Mouse (Mus musculus) B cell, adult 2 months (primary cell): Measurements from ENCODE around the gene Safb.
A peak's percentile ranks its signal among the peaks of the same experiment; 100 is the strongest.
"Not testable (repeated sequence)": the region's sequence is repeated elsewhere in the genome, so short reads cannot be mapped to it uniquely, and the experiment has no call there.

Experiments used
- DNase-seq, 2 experiments: peaks; one replicate each; pipeline ENCODE4 v3.0.0; 2022

Gene Safb

GRCm38 (mm10) chr17:56611861-56612564 is 27.4 kb downstream of the Safb start:
- DNase-seq: peak; percentile 27 to 31

DNA sequence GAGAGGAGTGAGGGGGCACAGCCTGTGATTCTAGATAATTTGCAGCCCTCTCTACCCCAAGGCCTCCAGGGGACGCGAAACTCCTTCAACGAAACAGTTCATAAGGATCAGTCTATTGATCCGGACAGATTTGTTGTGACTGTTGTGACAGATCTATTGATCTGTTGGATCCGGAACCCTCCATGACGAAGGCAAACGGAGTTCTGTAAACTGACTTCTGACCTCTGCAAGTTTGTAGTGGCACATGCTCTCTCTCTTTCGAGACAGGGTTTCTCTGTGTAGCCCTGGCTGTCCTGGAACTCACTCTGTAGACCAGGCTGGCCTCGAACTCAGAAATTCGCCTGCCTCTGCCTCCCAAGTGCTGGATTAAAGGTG is 27.9 kb downstream of the Safb start:
- DNase-seq: not testable (repeated sequence)

- peak; percentile 95 for DNase-seq
Observed at GRCm38 (mm10) chr17:56613236-56613844, 28.7 kb downstream of the Safb start, which contains the start of gene Rpl36. Gene Rpl36, plus strand, starts transcription at chr17:56613416.

DNA sequence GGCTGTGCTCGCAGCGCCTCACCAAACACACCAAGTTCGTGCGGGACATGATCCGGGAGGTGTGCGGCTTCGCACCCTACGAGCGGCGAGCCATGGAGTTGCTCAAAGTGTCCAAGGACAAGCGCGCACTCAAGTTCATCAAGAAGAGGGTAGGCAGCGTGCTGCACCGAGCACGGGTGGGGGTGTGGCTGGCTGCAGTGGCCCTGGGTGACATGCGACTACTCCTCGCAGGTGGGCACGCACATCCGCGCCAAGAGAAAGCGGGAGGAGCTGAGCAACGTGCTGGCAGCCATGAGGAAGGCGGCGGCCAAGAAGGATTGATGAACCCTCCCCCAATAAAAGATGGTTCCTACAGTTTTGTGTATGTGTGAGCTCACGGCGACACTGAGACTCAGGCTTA is 29.3 kb downstream of the Safb start:
- peak; percentile 43 to 50 for DNase-seq

DNA sequence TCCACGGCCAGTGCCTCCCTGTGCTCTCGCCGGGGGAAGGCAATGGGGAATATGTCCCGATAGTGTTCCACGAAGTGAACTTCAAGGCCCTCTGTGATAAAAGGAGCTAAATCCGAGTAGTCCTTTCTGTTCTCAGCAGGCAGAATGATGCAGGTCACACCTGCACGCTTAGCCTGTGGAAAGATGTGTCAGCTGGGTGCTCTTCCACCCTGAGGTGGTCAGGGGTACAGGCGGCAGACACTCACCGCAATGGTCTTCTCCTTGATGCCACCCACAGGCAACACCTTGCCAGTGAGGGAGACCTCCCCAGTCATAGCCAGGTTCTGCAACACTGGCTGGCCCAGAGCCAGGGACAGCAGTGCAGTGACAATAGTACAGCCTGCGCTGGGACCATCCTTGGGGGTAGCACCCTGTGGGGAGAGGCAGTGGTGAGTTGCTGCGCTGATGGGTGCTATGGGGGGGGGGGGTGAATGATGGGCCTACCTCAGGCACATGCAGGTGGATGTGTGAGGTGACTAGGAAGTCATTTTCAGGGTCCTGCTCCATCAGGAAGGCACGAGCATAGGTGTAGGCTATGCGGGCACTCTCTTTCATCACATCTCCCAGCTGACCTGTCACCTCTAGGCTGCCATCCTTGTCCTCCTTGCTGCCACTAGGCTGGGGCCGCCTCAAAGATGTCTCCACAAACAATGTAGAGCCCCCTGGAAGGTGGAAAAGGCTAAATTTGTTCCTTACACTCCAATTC is 29.9 kb downstream of the Safb start:
- DNase-seq: peak; percentile 12 to 19

DNA sequence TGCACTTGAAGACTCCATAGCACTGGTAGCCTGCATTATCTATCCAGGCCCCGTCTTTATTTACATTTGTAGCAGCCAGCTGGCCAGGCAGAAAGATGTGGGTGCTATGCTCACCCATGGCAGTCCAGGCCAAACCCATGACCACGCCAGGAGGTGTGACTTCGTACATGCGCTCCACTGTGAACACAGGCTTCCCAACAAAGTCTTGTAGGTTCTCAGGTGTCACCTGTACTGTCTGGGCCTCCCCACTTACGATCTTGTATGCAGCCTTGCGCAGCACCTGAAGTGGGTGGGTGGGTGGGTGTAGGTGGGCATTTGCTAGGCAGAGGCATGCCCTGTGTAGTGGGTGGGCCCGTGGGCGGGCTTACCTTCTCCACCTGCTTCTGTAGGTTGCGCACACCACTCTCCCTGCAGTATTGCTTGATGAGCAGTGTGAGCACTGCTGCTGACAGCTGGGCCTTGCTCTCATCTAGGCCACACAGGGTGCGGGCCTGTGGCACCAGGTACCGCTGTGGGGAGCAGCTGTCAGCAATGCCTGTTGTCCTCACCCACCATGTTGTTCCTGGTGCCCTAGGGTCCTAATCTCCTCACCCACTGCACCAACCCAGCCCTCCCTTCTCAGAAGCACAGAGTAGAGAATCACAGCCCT is 30.6 kb downstream of the Safb start:
- DNase-seq: no peak

DNA sequence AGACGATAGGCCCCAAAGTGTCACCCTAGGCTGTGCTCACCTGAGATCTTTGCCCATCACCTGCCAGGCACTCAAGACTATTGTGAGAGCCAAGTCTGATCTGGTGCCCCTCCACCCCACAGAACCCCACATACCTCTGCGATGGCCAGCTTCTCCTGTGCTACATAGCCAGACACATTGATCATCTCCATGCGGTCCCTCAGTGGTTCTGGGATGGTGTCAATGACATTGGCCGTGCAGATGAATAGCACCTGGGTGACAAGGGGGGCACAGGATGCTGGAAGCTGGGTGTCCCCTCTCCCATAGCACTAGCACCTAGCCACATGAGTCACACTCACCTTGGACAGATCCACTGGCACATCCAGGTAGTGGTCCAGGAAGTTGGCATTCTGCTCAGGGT is 31.2 kb downstream of the Safb start:
- DNase-seq: no peak

DNA sequence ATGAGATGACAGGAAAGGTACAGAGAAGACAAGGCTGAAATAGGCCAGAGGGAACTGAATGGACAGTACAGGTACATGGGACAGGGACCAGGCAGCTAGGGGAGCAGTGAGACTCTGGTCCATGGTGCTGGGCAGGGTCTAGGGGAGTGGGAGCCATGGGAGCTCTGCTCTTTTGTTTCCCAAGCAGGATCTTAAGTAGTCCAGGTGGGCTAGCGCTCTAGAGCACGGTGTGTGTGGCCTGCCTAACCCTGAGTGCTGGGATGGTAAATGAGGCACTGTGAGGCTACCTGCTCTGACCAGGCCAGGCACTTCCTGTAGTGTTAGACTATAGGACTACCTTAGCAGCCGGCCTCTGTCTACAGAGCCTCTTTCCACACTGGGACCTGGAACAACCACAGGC is 32.1 kb downstream of the Safb start:
- DNase-seq: no peak

DNA sequence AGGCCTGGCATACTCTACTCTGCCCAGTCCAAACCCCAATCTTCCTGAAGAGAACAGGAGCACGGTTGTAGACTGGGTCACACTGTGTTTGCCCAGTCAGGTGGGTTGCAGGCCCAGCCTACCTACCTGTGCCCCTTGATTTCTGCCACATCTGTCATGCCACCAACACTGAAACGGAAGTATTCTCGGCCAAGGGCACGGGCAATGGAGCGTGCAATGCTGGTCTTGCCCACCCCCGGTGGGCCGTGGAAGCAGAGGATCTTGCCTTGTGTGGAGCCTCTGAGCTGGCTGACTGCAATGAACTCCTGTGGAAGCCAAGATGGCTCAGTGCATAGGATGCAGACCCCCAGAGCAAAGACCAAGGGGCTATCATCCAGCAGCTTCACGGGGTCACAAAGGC is 33.0 kb downstream of the Safb start:
- no peak for DNase-seq

DNA sequence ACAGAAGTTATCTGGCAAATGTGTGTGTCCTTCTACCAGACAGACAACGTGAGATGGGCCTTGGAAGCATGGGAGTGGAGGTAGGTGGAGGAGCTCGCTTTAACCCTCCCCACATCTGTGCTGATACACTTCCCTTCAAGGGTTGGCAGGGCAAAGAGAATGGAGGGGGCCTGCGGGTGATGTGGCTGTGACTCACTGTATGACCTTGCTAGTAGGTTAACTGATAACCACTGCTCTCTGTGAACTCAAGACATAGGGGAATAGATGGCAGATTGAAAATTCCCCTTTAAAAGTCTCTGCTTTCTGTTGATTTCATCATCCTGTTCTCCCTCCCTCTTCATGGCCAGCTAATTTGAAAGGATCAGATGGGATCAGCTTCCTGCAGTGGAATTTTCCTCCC is 40.9 kb downstream of the Safb start:
- peak in 1 of 2 experiments; percentile 16 for DNase-seq

GRCm38 (mm10) chr17:56626260-56626659 is 41.6 kb downstream of the Safb start:
- no peak for DNase-seq

GRCm38 (mm10) chr17:56626754-56627470 is 42.3 kb downstream of the Safb start, which contains the start of gene Lonp1:
Gene Lonp1, minus strand, starts transcription at chr17:56626887.
- DNase-seq: peak; percentile 98

DNA sequence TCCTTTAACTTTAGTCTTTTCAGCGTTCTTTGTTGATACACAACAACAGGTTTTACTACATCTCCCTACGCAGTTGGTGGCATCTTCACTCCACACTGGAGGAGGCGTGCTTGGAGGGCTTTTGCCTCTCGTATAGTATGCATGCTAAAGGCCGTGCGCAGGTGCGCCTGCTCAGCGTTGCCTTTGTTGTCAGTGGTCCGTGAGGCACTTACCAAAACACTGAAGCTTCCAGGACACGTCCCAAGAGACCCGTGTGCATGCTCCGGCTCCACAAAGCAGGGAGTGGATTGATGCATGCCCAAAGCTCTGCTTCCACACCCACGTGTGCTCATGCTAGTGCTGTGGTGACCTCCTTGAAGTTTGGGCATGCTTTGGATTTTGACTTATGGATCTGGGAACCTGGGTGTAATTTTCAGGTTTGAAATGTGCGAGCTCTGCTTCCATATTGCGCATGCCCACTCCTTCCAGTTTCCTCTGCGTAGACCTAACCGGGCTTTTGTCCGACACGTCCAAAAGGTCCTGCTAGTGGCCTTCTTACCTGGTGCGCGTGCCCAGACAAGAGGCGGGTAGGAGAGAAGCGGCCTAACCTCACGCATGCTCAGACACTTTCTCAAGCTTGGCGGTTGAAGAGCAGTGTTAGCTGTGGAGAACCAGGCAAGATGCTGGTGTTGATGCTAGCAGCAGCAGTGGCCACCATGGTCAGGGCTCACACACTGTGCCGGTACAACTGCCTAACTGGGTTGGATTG is 43.1 kb downstream of the Safb start, which contains the start of gene Catsperd:
Catsperd (plus strand) TSS at position 614 of the 748 bp plus-strand sequence.
- DNase-seq: peak; percentile 26 to 32

DNA sequence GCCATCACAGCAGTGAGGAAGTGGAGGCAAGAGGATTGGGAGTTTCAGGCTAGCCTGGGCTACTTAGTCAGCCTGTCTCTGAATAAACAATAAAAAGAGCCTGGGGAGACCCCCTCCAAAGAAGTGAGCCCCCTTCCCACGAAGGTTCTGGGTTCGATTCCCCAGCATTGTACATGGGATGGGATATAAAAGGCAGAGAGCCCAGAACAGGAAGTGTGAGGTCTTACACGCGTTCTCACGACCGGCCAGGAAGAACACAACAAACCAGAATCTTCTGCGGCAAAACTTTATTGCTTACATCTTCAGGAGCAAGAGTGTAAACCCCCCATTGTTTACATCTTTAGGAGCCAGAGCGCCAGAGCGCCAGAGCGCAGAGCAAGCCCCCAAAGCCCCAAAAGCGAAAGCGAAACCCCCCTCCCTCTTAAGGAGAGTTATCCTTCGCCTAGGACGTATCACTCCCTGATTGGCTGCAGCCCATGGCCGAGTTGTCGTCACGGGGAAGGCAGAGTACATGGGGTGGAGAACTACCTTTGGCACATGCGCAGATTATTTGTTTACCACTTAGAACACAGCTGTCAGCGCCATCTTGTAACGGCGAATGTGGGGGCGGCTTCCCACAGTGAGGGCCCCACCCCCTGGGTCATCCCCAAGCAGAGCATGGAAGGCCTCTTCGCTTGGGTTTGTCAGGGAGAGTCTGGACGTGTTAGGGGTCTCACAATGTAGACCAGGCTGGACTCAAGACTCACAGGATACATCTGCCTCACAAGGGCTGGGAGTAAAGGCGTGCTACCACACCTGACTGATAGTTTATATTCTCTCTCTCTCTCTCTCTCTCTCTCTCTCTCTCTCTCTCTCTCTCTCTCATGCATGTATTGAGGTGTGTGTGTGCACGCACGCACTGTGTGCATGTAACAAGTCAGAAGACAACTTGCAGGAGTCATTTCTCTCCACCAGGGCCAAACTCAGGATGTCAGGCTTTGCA is 45.5 kb downstream of the Safb start:
- not testable (repeated sequence) for DNase-seq

DNA sequence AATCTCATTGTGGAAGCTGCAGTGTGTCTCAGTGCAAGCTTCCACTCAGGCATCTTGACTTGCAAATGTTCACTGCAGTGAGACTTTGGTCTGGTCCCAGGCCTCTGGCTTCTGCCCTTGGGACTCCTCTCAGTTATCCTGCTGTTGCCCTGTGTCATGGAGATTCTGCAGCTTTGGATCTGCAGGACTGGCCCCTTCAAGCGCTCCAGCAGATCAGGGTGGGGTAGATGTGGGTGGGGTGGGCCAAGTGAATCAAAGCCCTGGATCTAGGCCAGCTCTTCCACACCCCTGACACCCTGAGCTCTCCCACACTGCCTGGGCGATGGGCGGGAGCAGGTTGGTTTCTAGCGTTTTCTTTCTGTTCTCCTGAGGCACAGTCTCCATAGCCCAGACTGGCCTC is 47.2 kb downstream of the Safb start:
- DNase-seq: no peak

DNA sequence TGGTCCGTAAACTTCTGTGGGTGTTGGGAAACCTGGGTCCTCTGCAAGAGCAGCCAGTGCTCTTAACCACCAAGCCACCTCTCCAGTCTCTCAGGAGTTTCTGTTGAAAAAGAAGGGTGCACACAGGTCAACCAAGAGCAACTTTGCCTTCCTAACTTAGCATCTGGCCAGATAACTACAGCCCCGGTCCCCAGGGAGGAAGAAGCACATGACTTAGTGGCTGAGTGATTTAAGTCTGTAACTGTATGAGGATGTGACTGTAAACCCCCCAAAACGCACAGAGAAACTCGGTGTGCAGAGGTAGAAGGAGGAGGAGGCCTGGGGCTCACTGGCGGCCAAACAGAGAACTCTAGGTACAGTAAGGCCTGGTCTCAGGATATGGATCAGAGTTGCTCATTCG is 49.4 kb downstream of the Safb start:
- peak; percentile 73 to 81 for DNase-seq

- no peak for DNase-seq
Observed at GRCm38 (mm10) chr17:56643237-56643636, 58.6 kb downstream of the Safb start.

DNA sequence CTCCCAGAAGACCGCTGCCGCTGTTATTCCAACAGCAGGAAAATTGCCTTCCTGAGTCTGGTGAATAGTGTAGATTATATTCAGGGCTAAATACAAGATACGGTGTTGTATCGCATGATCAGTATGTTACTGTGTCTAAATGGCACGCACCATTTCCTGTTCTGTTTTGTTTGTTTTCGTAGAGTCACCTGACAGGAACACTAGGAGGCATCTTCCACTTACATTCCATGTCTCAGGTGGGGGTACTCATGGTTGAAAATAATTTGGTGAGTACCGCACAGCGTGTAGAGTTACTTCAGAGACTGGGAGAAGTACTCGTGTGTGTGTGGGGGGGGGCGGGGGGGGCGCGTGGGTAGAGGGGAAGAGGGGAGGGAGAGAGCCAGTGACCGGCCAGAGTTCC is 62.9 kb downstream of the Safb start:
- no peak for DNase-seq

GRCm38 (mm10) chr17:56651801-56652200 is 67.2 kb downstream of the Safb start:
- DNase-seq: no peak

GRCm38 (mm10) chr17:56654771-56655170 is 70.1 kb downstream of the Safb start:
- no peak for DNase-seq

DNA sequence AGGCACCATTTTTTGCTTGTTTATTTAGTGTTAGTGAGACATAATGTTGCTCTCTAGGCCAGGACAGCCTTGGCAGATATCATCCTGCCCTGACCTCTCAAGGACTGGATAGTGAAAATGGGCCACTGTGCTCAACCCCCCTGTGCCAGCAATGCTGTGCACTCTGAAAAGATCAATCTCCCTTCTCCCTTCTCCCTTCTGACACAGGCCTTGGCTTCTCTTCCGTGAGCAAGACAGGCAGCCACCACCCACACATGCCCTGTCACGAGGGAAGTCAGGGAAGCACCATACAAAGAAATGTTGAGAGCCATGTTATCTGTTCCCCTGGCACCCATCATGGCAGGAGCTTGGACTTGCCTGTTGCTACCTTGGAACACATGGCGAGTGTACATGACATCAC is 70.7 kb downstream of the Safb start:
- no peak for DNase-seq
